Mouse (Mus musculus) heart, embryonic 11.5 days (tissue): ENCODE data around the gene Olfr1307. TPM values are rescaled to one million over a fixed set of nuclear protein-coding genes. Genes with fewer than 3 reads are reported as not detected.

ENCODE experiments used
- ATAC-seq: fragments of 200-750 bp; cut with Nextera tagmentation; replicated peaks from 2 replicates; pipeline ENCODE4 v1.8.0; 2017; ENCODE audit warnings: moderate library complexity; ENCODE audit not compliant: insufficient number of reproducible peaks, low FRiP score, low TSS enrichment
- H3K27ac ChIP-seq: fragments of 300-500 bp; sonication (generic); 2 replicates; pipeline ENCODE4 v1.5.1; 2014; ENCODE audit warnings: mild to moderate bottlenecking, low read depth, low read length
- H3K27me3 ChIP-seq: fragments of 300-500 bp; sonication (generic); 2 replicates; pipeline ENCODE4 v1.6.1; 2014; ENCODE audit warnings: mild to moderate bottlenecking, low read length, mixed read lengths; ENCODE audit not compliant: control insufficient read depth, insufficient read depth
- H3K36me3 ChIP-seq: fragments of 300-500 bp; sonication (generic); 2 replicates; pipeline ENCODE4 v1.6.1; 2014; ENCODE audit warnings: mild to moderate bottlenecking, low read length, moderate library complexity, mixed read lengths; ENCODE audit not compliant: control insufficient read depth, insufficient read depth
- H3K4me1 ChIP-seq: fragments of 300-500 bp; sonication (generic); 2 replicates; pipeline ENCODE4 v1.6.1; 2014; ENCODE audit warnings: low read length; ENCODE audit not compliant: control insufficient read depth, insufficient read depth
- H3K4me2 ChIP-seq: fragments of 300-500 bp; sonication (generic); 2 replicates; pipeline ENCODE4 v1.6.1; 2014; ENCODE audit warnings: mild to moderate bottlenecking, moderate library complexity
- H3K4me3 ChIP-seq: fragments of 300-500 bp; sonication (generic); 2 replicates; pipeline ENCODE4 v1.5.1; 2014; ENCODE audit warnings: low read depth, low read length
- H3K9ac ChIP-seq: fragments of 300-500 bp; sonication (generic); 2 replicates; pipeline ENCODE4 v1.6.1; 2014; ENCODE audit warnings: mild to moderate bottlenecking, low read depth, low read length, moderate library complexity
- H3K9me3 ChIP-seq: fragments of 300-500 bp; sonication (generic); replicated peaks from 2 replicates; pipeline ENCODE4 v1.6.1; 2016; ENCODE audit warnings: low read length; ENCODE audit not compliant: control insufficient read depth
- WGBS: fragments of 180-500 bp; shearing (Covaris S2); extraction: QIAGEN DNeasy Blood & Tissue Kit; methylation state at CpG from one replicate; pipeline ENCODE4 v1.1.7; 2014; ENCODE audit not compliant: insufficient replicate concordance; 5-methylcytosine and 5-hydroxymethylcytosine counted together
- polyA plus RNA-seq: library from polyadenylated mRNA; unstranded; fragments of >200 nt; fragmentation: Nextera tagmentation; extraction: Ambion mirVana; gene quantifications from 2 replicates; pipeline ENCODE4 v1.2.1, GENCODE M21; 2014

Olfr1307 gene
- polyA plus RNA-seq = not detected in 2 replicates

- WGBS = 60% methylated on average over 1 of the region's 1 CpGs
- H3K27ac ChIP-seq = no peak within 1 kb of the TSS
- H3K9ac ChIP-seq = no peak within 1 kb of the TSS
- no peaks in the 10 kb centered on the region for H3K36me3 ChIP-seq
- H3K27me3 ChIP-seq = no peaks in the 10 kb centered on the region
- H3K4me1 ChIP-seq = no peaks in the 10 kb centered on the region
- no peak for ATAC-seq
- no peak within 1 kb of the TSS for H3K4me3 ChIP-seq
- no peaks in the 10 kb centered on the region for H3K9me3 ChIP-seq
- no peak within 1 kb of the TSS for H3K4me2 ChIP-seq
Measured at GRCm38 (mm10) chr2:111949340-111949739, at the start of gene Olfr1307. TSS of gene Olfr1307 (minus strand) at chr2:111949440.

GRCm38 (mm10) chr2:111990181-111990580, 40.9 kb upstream of the Olfr1307 start, which contains the start of gene Olfr1309:
TSS of gene Olfr1309 (minus strand) at chr2:111990281.
- H3K27me3 ChIP-seq = no peaks in the 10 kb centered on the region
- no peak within 1 kb of the TSS for H3K27ac ChIP-seq
- no peak within 1 kb of the TSS for H3K4me2 ChIP-seq
- no peaks in the 10 kb centered on the region for H3K36me3 ChIP-seq
- 60% methylated on average over 1 of the region's 1 CpGs for WGBS
- no peak within 1 kb of the TSS for H3K4me3 ChIP-seq
- no peak for ATAC-seq
- H3K9me3 ChIP-seq = no peaks in the 10 kb centered on the region
- H3K9ac ChIP-seq = no peak within 1 kb of the TSS
- no peaks in the 10 kb centered on the region for H3K4me1 ChIP-seq

- Histone ChIP-seq H3K9ac (no peak within 1 kb of the TSS), H3K36me3 (no peaks in the 10 kb centered on the region), H3K4me2 (no peak within 1 kb of the TSS), H3K4me3 (no peak within 1 kb of the TSS), H3K9me3 (no peaks in the 10 kb centered on the region), H3K27me3 (no peaks in the 10 kb centered on the region), H3K4me1 (no peaks in the 10 kb centered on the region), H3K27ac (no peak within 1 kb of the TSS)
- WGBS = 52% methylated on average over 1 of the region's 1 CpGs
- no peak for ATAC-seq
Measured at GRCm38 (mm10) chr2:111964844-111965243, 15.6 kb upstream of the Olfr1307 start, which contains the start of gene Olfr1308. TSS of gene Olfr1308 (minus strand) at chr2:111964944.

- no peaks in the 10 kb centered on the region for H3K36me3 ChIP-seq
- H3K9ac ChIP-seq = no peak within 1 kb of the TSS
- H3K4me2 ChIP-seq = no peak within 1 kb of the TSS
- no peak for ATAC-seq
- no peaks in the 10 kb centered on the region for H3K27me3 ChIP-seq
- no peaks in the 10 kb centered on the region for H3K9me3 ChIP-seq
- WGBS = 69% methylated on average over 1 of the region's 1 CpGs
- H3K4me1 ChIP-seq = no peaks in the 10 kb centered on the region
- H3K4me3 ChIP-seq = no peak within 1 kb of the TSS
- no peak within 1 kb of the TSS for H3K27ac ChIP-seq
Measured at GRCm38 (mm10) chr2:111916171-111916570, 33.1 kb downstream of the Olfr1307 start, which contains the start of gene Olfr1306. TSS of gene Olfr1306 (minus strand) at chr2:111916271.

Other genes with a start within 250 kb of the Olfr1307 start
- not detected in 2 replicates for gene Olfr1301, start 198.4 kb downstream of the Olfr1307 start, polyA plus RNA-seq
- gene Olfr1302, start 172.0 kb downstream of the Olfr1307 start, polyA plus RNA-seq = not detected in 2 replicates
- gene Olfr1303, start 129.1 kb downstream of the Olfr1307 start, polyA plus RNA-seq = not detected in 2 replicates
- gene Olfr1305, start 72.3 kb downstream of the Olfr1307 start, polyA plus RNA-seq = not detected in 2 replicates
- gene Olfr1306, start 33.2 kb downstream of the Olfr1307 start, polyA plus RNA-seq = not detected in 2 replicates
- gene Olfr1308, start 15.5 kb upstream of the Olfr1307 start, polyA plus RNA-seq = not detected in 2 replicates
- not detected in 2 replicates for gene Olfr1309, start 40.8 kb upstream of the Olfr1307 start, polyA plus RNA-seq
- not detected in 2 replicates for gene Olfr1310, start 63.3 kb upstream of the Olfr1307 start, polyA plus RNA-seq
- gene Olfr1311, start 75.0 kb upstream of the Olfr1307 start, polyA plus RNA-seq = not detected in 2 replicates
- not detected in 2 replicates for gene Olfr1312, start 100.8 kb upstream of the Olfr1307 start, polyA plus RNA-seq
- not detected in 2 replicates for gene Olfr1313, start 128.4 kb upstream of the Olfr1307 start, polyA plus RNA-seq
- not detected in 2 replicates for gene Olfr1314, start 147.3 kb upstream of the Olfr1307 start, polyA plus RNA-seq
- not detected in 2 replicates for gene Olfr1315-ps1, start 166.0 kb upstream of the Olfr1307 start, polyA plus RNA-seq
- not detected in 2 replicates for gene Olfr1316, start 185.5 kb upstream of the Olfr1307 start, polyA plus RNA-seq
- not detected in 2 replicates for gene Olfr1317, start 190.9 kb upstream of the Olfr1307 start, polyA plus RNA-seq
- not detected in 2 replicates for gene Olfr1318, start 204.8 kb upstream of the Olfr1307 start, polyA plus RNA-seq